Mouse (Mus musculus) midbrain, embryonic 10.5 days (tissue): Measurements from ENCODE around the gene Mapkapk2. TPM values are rescaled to one million over a fixed set of nuclear protein-coding genes. Genes with fewer than 3 reads are reported as not detected.

Experiments used
- DNase-seq: peaks from one replicate; pipeline ENCODE4 v3.0.0-alpha.2; 2017; ENCODE audit warnings: low spot score
- H3K27ac ChIP-seq: fragments of 300-500 bp; sonication (generic); replicated peaks from 2 replicates; pipeline ENCODE4 v1.5.1; 2016; ENCODE audit warnings: mild to moderate bottlenecking
- H3K27me3 ChIP-seq: fragments of 300-500 bp; sonication (generic); 2 replicates; pipeline ENCODE4 v1.6.1; 2016; ENCODE audit warnings: low read depth, mild to moderate bottlenecking; ENCODE audit not compliant: poor library complexity, severe bottlenecking
- H3K36me3 ChIP-seq: fragments of 300-500 bp; sonication (generic); 2 replicates; pipeline ENCODE4 v1.6.1; 2016; ENCODE audit warnings: mild to moderate bottlenecking, moderate library complexity
- H3K4me1 ChIP-seq: fragments of 300-500 bp; sonication (generic); 2 replicates; pipeline ENCODE4 v1.6.1; 2016
- H3K4me3 ChIP-seq: fragments of 300-500 bp; sonication (generic); 2 replicates; pipeline ENCODE4 v1.5.1; 2016; ENCODE audit warnings: mild to moderate bottlenecking, moderate library complexity
- H3K9me3 ChIP-seq: fragments of 300-500 bp; sonication (generic); replicated peaks from 2 replicates; pipeline ENCODE4 v1.6.1; 2016; ENCODE audit warnings: mild to moderate bottlenecking
- WGBS: fragments of 180-500 bp; shearing (Covaris S2); methylation state at CpG from one replicate; pipeline ENCODE4 v1.1.7; 2016; 5-methylcytosine and 5-hydroxymethylcytosine counted together
- polyA plus RNA-seq: library from polyadenylated mRNA; unstranded; fragments of >200 nt; fragmentation: Nextera tagmentation; extraction: Ambion mirVana; gene quantifications from 2 replicates; pipeline ENCODE4 v1.2.1, GENCODE M21; 2016

Gene Mapkapk2
- polyA plus RNA-seq, 1 experiment from 2014 or later = 50.9 TPM

DNA sequence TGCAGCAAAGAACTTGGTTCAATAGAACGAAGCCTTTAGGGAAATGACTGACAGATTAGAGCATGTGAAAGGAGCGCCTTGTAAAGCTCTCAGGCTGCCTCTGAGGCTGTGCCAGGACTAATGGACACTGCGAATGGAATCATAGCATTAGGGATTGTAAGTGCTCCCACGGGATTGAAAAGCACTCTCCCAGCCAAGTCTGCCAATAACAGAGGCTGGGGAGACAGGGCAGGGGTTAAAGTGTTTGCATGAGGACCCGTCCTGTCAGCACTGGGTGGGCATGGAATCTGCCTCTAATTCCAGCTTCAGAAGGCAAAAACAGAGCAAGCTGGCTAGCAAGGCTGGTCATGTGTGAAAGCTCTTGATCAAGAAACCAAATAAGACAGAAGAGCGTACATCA lies 36.6 kb upstream of the Mapkapk2 start:
- 60% methylated on average over 6 of the region's 6 CpGs for WGBS
- DNase-seq = no peak
- H3K27ac ChIP-seq = 0 out of 2 replicates have a peak overlapping the region, but pooled peaks have one; percentile 30
- H3K4me3 ChIP-seq = peak overlapping the region; percentile 20; the same call in 1 of the 2 replicates
- H3K9me3 ChIP-seq = peaks cover 6% of the 10 kb centered on the region; the same call in 1 of the 2 replicates
- H3K27me3 ChIP-seq = no peaks in the 10 kb centered on the region
- peaks cover 43% of the 10 kb centered on the region for H3K4me1 ChIP-seq
- H3K36me3 ChIP-seq = peaks cover 64% of the 10 kb centered on the region

DNA sequence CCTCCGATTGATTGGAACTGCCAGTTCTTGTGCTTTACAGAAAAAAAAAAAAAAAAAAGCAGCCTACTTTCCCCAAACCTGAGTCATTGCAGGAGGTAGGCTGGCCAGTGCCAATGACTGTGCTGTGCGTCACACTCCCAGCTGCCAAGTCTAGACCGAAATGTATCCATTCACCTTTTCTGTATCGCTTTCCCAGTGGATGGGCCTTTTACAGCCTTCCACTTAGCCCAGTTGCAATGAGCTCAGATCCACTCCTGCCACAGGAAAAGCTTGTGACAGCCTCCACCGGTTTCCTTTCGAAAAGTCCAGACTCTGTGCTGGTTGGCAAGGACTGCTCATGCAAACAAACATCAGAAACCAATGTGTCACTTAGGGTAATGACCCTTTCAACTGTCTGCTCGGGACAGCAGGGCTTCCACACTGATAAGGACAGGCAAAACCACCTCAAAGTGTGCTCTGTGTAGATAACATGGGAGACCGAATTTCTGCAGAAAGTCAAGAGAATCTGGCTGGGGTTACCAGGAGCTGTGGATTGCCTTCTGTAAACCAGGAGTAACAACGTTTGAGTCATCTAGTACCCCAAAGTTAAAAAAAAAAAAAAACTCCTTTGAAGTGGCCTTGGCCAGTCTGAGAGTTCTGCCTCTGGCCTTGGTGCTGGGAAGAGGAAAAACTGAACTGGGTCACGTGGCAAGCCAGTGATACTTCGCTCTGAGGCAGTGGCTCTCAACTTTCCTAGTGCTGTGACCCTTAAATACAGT lies 28.5 kb upstream of the Mapkapk2 start:
- H3K36me3 ChIP-seq = peaks cover 57% of the 10 kb centered on the region
- WGBS = 82% methylated on average over 11 of the region's 11 CpGs

DNA sequence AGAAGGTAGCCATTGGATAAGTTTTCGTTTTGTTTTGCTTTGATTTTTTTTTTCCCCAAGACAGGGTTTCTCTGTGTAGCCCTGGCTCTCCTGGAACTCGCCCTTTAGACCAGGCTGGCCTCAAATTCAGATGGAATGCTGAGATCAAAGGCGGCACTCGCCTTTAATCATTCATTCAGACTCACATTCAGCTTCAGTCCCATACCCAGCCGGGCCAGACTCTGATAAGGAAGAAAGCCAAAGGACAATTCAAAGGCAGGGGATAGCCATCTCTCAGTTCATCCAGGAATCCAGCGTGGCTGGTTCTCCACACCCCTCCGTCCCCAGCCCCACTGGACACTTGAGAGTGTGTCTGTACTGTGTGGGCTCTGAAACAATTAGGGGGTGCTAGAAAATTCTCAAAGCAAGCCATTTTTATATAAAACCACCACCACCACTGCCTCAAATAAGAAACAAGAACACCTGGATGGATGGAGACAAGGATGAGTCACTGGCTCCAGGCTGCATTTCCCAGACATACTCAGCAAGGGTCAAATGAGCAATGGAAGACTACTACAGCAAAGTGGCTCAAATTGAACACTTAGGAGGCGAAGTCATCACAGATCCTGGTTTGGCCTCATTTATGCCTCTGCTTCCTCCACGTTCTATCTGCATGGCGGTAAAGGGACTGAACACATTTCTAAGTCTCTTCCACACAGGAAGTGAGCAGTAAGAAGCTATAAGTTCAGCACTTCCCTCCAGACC lies 26.1 kb upstream of the Mapkapk2 start:
- Histone ChIP-seq H3K27ac (no peak overlapping the region), H3K27me3 (no peaks in the 10 kb centered on the region), H3K9me3 (no peaks in the 10 kb centered on the region), H3K36me3 (peaks cover 32% of the 10 kb centered on the region), H3K4me3 (no peak overlapping the region), H3K4me1 (peaks cover 8% of the 10 kb centered on the region)
- DNase-seq = no peak
- WGBS = 74% methylated on average over 10 of the region's 10 CpGs

More for the DNA sequence above, 28.5 kb upstream of the Mapkapk2 start:
- H3K4me3 ChIP-seq = no peak overlapping the region
- no peaks in the 10 kb centered on the region for H3K4me1 ChIP-seq
- DNase-seq = no peak
- H3K27me3 ChIP-seq = no peaks in the 10 kb centered on the region
- no peak overlapping the region for H3K27ac ChIP-seq
- peaks cover 11% of the 10 kb centered on the region; the same call in 1 of the 2 replicates for H3K9me3 ChIP-seq

DNA sequence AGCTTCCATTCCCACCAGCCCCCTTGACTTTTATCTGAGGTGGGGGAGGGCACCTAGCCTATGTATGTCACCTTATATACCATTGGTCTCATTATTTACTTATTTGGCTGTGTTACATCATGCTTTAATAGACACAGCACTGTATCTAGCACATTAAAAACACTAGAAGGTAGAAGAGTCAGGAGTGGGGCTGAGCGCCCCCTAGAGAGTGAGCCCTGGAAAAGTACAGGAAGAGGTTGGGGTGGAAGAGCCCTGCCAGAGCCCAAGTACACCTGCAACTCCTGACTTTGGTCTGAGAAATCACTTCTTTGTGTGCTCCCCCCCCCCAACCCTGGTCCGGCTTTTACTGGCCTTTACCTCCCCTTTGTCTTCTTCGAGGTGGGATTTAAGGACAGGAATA lies 24.4 kb upstream of the Mapkapk2 start:
- no peak overlapping the region for H3K4me3 ChIP-seq
- H3K27ac ChIP-seq = no peak overlapping the region
- DNase-seq = no peak
- peaks cover 10% of the 10 kb centered on the region for H3K4me1 ChIP-seq
- no peaks in the 10 kb centered on the region for H3K27me3 ChIP-seq
- peaks cover 15% of the 10 kb centered on the region for H3K36me3 ChIP-seq
- no peaks in the 10 kb centered on the region for H3K9me3 ChIP-seq
- 33% methylated on average over 3 of the region's 3 CpGs for WGBS

DNA sequence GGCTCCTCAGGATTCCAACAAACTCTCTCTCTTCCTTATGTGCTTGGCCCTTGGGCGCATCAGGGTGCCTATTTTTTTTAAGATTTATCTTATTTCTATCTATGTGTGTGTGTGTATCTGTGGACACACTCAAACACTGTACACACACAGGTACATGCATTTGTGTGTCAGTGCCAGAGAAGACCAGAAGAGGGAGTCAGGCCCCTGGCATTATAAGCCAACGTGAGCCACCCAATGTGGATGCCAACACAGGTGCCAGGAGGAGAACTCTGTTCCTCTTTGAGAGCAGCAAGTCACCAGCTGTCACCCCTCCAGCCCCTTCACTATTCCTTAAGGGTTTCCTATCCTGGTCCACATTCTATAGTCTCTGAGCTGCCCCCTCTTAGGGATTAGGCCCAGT lies 21.4 kb upstream of the Mapkapk2 start:
- Histone ChIP-seq H3K36me3 (no peaks in the 10 kb centered on the region), H3K4me3 (no peak overlapping the region), H3K4me1 (peaks cover 25% of the 10 kb centered on the region), H3K27me3 (no peaks in the 10 kb centered on the region), H3K9me3 (no peaks in the 10 kb centered on the region), H3K27ac (no peak overlapping the region)
- 75% methylated on average over 2 of the region's 2 CpGs for WGBS
- DNase-seq = no peak

DNA sequence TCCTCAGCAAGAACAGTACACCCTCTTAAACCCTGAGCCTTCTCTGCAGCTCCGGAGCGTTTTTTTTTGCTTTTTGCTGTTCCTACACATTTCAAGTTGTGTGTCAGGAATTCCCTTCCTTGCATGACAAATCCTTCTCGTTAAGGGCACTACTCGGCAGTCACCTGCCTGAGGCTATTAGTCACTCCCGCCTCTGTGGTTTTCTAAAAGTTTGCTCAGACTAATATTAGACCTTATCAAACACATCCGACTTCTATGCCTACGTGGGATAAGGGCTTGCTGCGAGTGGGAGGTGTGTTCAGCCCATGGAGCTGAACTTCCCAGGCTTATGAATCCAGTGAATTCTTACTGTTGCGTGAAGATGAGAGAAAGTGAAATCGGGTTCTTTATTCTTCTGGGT lies 20.9 kb upstream of the Mapkapk2 start:
- no peaks in the 10 kb centered on the region for H3K27me3 ChIP-seq
- DNase-seq = no peak
- H3K4me1 ChIP-seq = peaks cover 26% of the 10 kb centered on the region
- H3K27ac ChIP-seq = no peak overlapping the region
- 84% methylated on average over 10 of the region's 10 CpGs for WGBS
- H3K9me3 ChIP-seq = no peaks in the 10 kb centered on the region
- no peaks in the 10 kb centered on the region for H3K36me3 ChIP-seq
- no peak overlapping the region for H3K4me3 ChIP-seq

DNA sequence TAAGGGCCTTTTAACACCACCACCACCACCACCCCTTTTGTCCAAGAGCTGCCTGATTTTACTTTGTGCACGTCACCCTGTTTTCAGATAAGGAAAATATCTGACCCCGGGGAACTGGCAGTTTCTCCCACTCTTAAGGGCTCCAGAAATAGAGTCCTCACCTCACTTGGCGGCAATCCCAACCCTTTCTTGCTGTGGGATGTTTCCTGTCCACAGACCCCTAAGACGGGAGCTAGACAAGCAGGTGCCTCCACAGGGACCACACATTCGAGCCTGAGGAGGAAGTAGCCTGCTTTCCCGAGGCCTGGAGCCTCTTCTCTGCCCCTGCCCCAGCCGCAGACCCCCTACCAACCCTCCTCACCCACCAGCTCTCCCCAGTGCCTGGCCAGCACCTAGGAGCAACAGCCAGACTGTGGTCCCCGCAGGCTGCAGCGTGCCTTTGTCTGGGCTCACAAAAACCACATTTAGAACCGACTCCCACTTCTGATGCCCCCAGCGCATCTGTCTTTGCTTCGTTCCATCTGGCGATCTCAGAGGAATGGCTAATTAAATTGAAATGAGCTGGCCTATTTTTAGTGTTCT lies 18.9 kb upstream of the Mapkapk2 start:
- H3K27me3 ChIP-seq = no peaks in the 10 kb centered on the region
- H3K27ac ChIP-seq = peak overlapping the region; percentile 73
- no peak overlapping the region for H3K4me3 ChIP-seq
- H3K9me3 ChIP-seq = no peaks in the 10 kb centered on the region
- DNase-seq = peak; percentile 20
- WGBS = 76% methylated on average over 13 of the region's 13 CpGs
- H3K36me3 ChIP-seq = no peaks in the 10 kb centered on the region
- H3K4me1 ChIP-seq = peaks cover 26% of the 10 kb centered on the region

DNA sequence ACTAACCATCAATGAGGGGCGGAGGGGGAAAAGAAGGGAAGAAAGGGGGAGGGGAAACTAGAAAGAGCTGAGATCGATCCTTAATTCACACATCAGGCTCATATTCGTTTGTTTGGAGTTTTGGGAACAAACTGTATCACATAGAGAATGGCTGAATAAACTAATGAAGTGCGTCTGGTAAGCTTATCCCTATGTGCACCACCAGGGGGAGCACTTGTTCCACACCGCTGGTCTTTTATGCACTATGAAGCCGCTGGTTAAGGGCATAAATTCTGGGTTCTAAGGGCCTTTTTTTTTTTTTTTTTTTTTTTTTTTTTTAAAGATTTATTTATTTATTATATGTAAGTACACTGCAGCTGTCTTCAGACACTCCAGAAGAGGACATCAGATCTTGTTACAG lies 18.3 kb upstream of the Mapkapk2 start:
- 22% methylated on average over 6 of the region's 6 CpGs for WGBS
- H3K4me3 ChIP-seq = no peak overlapping the region

DNA sequence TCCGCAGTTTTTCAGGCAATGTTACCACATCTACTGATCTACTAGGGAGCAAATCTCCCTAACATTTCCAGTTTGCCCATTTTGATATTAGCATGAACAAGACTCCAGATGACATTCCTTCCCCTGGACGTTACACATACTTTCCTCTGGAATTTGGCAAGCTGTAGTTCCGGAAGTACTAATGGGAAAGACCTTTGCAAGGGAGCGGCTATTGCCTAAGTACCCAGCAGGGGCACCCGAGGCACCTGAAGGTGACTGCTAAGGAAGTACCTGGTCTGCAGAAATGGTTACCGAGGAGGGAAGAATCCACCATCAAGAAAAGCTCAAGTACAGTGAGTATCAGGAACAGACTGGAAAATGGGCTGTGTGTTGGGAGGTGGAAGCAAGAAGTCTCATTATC lies 14.9 kb upstream of the Mapkapk2 start:
- peaks cover 25% of the 10 kb centered on the region for H3K4me1 ChIP-seq
- H3K27ac ChIP-seq = no peak overlapping the region
- no peaks in the 10 kb centered on the region for H3K9me3 ChIP-seq
- H3K4me3 ChIP-seq = no peak overlapping the region
- H3K27me3 ChIP-seq = no peaks in the 10 kb centered on the region
- no peak for DNase-seq
- no peaks in the 10 kb centered on the region for H3K36me3 ChIP-seq
- WGBS = 41% methylated on average over 6 of the region's 6 CpGs

More for the DNA sequence above, 18.3 kb upstream of the Mapkapk2 start:
- no peaks in the 10 kb centered on the region for H3K27me3 ChIP-seq
- peak; percentile 71 for DNase-seq
- H3K27ac ChIP-seq = no peak overlapping the region
- peaks cover 26% of the 10 kb centered on the region for H3K4me1 ChIP-seq
- H3K36me3 ChIP-seq = no peaks in the 10 kb centered on the region
- H3K9me3 ChIP-seq = no peaks in the 10 kb centered on the region

DNA sequence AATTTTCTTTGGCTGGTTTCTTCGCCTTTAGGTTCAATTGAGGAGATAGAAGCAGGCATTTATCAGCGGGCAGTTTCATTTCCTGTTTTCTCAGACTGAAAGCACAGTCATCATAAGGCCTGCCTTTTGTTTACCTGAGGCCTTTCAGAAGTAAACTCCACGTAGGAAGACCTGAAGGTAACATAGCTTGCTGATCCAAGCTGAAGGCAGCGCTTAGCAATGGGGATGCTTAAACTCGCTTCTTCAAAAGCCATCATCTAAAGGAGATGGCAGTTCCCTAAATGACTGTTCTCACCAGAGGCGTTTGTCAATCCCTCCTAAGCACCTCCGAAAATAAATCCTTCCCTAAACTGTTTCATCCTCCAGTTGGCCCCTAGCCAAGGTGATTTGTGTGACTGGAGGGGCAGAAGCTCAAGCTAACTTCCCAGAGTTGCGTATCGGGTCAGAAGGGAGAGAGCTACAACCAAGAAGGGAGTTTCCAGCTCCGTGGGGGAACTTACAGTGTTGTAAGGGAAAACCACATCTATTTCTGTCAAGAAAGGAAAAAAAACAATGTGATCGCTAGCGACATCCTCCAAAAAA lies 13.0 kb upstream of the Mapkapk2 start:
- Histone ChIP-seq H3K27ac (no peak overlapping the region), H3K27me3 (no peaks in the 10 kb centered on the region), H3K36me3 (no peaks in the 10 kb centered on the region), H3K4me1 (peaks cover 16% of the 10 kb centered on the region), H3K9me3 (no peaks in the 10 kb centered on the region), H3K4me3 (no peak overlapping the region)
- WGBS = 86% methylated on average over 12 of the region's 12 CpGs
- no peak for DNase-seq

DNA sequence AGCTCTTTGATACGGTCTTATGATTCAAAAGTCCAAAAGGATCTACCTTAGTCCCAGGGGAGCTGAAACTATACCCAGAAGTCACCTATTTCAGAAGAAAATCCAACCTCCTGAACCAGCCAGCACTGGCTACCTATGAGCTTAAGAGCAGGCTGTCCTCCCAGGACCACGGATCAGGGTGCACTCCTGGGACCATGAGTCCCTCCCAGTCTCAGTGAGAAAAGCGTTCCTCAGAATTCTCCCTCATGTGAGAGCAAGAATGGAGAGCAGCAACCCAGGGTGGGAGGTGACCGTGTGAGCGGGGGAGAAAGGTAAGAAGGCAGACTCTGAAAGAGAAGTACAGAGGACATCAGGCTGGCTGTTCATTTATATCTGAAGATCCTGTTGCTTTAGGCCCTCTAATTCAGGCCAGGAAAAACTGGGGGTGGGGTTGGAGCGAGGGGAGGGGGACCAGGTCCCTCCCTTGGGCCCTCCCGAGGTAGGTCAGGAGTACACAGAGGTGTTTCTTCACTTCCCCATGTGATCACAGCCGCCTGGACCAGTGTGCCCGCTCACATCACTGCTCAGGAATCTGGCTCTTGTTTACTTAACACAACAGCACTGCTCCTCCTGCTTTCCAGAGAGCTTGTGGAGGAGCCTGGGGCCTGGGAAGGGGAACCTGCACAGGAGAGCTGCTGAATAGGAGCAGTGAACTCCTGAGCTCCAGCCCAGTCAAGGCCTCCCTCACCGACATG lies 10.1 kb upstream of the Mapkapk2 start:
- DNase-seq = no peak
- H3K27ac ChIP-seq = peak overlapping the region; percentile 42; the same call in 1 of the 2 replicates

DNA sequence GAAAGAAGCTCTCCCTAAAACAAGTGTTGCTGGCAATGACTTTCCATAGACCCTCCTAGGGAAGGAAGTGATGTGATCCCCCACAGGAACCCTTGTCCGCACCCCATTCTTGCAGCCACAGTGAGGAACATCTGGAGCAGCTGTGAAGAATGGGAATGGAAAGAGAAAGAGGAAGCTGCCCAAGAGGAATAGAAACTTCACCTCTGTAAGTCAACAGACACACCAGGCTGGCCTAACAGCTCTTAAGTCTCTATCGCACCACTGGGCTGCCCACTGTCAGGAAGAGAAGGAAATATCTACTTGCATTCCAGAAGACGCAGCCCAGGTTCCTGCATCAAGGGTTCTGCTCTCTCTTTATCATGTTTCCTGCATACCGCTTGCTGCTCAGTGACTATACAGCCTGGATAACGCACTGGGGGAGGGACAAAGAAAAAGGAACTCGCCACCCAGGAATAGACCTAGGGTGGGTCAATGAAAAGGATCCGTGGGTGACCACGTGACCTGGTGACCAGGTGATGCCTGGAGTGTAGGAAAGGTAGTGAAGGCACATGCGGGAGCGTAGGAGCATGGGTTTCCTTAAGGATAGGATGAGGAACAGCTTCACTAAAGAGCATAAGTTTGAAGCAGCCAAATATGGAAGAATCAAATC lies 6.3 kb upstream of the Mapkapk2 start:
- no peaks in the 10 kb centered on the region for H3K36me3 ChIP-seq
- peaks cover 10% of the 10 kb centered on the region for H3K4me1 ChIP-seq
- no peak overlapping the region for H3K4me3 ChIP-seq
- no peak overlapping the region for H3K27ac ChIP-seq
- H3K27me3 ChIP-seq = peaks cover 18% of the 10 kb centered on the region
- H3K9me3 ChIP-seq = no peaks in the 10 kb centered on the region
- DNase-seq = no peak
- WGBS = 85% methylated on average over 10 of the region's 10 CpGs

More for the DNA sequence above, 10.1 kb upstream of the Mapkapk2 start:
- Histone ChIP-seq H3K27me3 (no peaks in the 10 kb centered on the region), H3K4me1 (peaks cover 8% of the 10 kb centered on the region), H3K9me3 (no peaks in the 10 kb centered on the region), H3K4me3 (no peak overlapping the region), H3K36me3 (no peaks in the 10 kb centered on the region)
- 65% methylated on average over 10 of the region's 10 CpGs for WGBS
